Mouse (Mus musculus): ENCODE results near the gene Olfr211. TPM values are rescaled to one million over a fixed set of nuclear protein-coding genes. Genes with fewer than 3 reads are reported as not detected.
"Not testable (repeated sequence)": the region's sequence is repeated elsewhere in the genome, so short reads cannot be mapped to it uniquely, and the experiment has no call there.

Olfr211 gene
- polyA plus RNA-seq, 1 experiment from 2014 or later: not detected

GRCm38 (mm10) chr6:116493742-116494141, 4.9 kb downstream of the Olfr211 start:
- no peak for ATAC-seq (ENCODE audit: extremely low read depth, insufficient number of reproducible peaks, low FRiP score, low TSS enrichment)
- Histone ChIP-seq H3K4me1 (no peaks in the 10 kb centered on the region), H3K27ac (replicated peaks) (no peak overlapping the region), H3K9ac (no peak overlapping the region), H3K36me3 (no peaks in the 10 kb centered on the region), H3K27me3 (replicated peaks) (no peaks in the 10 kb centered on the region), H3K4me2 (no peak overlapping the region), H3K9me3 (no peaks in the 10 kb centered on the region), H3K4me3 (no peak overlapping the region)
- WGBS: 73% methylated on average over 5 of the region's 5 CpGs

GRCm38 (mm10) chr6:116495960-116496359, 7.1 kb downstream of the Olfr211 start:
- no peak overlapping the region for H3K4me2 ChIP-seq
- H3K9me3 ChIP-seq: no peaks in the 10 kb centered on the region
- H3K4me3 ChIP-seq: no peak overlapping the region
- no peaks in the 10 kb centered on the region for H3K4me1 ChIP-seq
- no peaks in the 10 kb centered on the region for H3K36me3 ChIP-seq
- 61% methylated on average over 1 of the region's 1 CpGs for WGBS
- no peaks in the 10 kb centered on the region for H3K27me3 ChIP-seq (replicated peaks)
- H3K27ac ChIP-seq (replicated peaks): no peak overlapping the region
- H3K9ac ChIP-seq: no peak overlapping the region
- no peak for ATAC-seq (ENCODE audit: extremely low read depth, insufficient number of reproducible peaks, low FRiP score, low TSS enrichment)

DNA sequence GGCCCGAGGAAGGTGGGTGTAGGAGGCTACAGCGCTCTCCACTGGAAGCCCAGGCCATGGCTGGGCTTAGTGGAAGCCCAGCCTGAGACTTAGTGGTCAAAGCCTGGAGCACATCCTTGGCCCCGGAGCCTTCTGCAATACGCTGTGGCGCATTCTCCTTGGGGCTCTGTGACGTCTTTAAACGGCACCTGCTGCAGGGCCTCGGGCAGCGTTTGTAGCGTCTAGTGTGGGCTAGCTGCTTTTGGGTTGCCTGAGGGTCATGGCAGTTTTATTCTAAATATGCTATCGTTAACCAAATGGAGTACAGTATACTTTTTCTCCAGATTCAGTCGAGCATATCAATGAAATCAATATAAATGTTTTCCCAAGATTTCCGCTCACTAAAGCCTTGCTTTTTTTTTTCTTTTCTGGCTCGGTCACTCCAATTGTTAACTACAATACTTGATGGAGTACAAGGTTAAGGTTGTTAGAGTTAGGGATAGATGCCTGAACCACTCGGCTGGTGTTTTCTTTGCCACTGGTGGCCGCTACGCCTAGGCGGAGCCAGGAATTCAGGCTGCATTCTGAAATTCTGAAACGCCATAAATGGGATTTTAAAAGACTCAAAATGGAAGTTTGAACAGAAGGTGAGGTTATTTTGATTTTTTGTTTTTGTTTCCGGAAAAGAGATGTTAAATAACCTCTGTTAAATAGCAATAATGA, 17.6 kb downstream of the Olfr211 start, which contains the start of gene Olfr212:
Olfr212 (plus strand) TSS at position 215 of the 702 bp plus-strand sequence.
- peaks cover 23% of the 10 kb centered on the region for H3K9me3 ChIP-seq
- not testable (repeated sequence) for H3K36me3 ChIP-seq; H3K27ac ChIP-seq (replicated peaks); H3K4me3 ChIP-seq; H3K4me1 ChIP-seq; ATAC-seq (ENCODE audit: extremely low read depth, insufficient number of reproducible peaks, low FRiP score, low TSS enrichment); H3K4me2 ChIP-seq; H3K27me3 ChIP-seq (replicated peaks); H3K9ac ChIP-seq
- WGBS: 85% methylated on average over 20 of the region's 20 CpGs

DNA sequence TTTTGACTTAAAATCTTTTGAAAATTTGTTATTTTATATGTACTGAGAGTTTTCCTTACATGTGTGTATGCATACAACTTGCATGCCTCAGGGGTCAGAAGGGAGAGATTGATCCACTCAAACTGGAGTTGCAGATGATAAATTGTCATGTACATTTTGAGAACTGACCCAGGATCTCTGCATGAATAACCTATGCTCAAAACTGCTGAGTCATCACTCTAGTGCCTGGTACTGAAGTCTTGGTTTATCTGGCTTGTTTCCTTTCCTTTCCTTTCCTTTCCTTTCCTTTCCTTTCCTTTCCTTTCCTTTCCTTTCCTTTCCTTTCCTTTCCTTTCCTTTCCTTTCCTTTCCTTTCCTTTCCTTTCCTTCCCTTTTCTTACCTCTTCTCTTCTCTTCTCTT, 25.9 kb downstream of the Olfr211 start:
- no peak overlapping the region for H3K9ac ChIP-seq
- H3K4me2 ChIP-seq: no peak overlapping the region
- H3K27me3 ChIP-seq (replicated peaks): no peaks in the 10 kb centered on the region
- no peak overlapping the region for H3K4me3 ChIP-seq
- H3K4me1 ChIP-seq: no peaks in the 10 kb centered on the region
- H3K36me3 ChIP-seq: no peaks in the 10 kb centered on the region
- ATAC-seq (ENCODE audit: extremely low read depth, insufficient number of reproducible peaks, low FRiP score, low TSS enrichment): no peak
- H3K27ac ChIP-seq (replicated peaks): no peak overlapping the region
- no peaks in the 10 kb centered on the region for H3K9me3 ChIP-seq

DNA sequence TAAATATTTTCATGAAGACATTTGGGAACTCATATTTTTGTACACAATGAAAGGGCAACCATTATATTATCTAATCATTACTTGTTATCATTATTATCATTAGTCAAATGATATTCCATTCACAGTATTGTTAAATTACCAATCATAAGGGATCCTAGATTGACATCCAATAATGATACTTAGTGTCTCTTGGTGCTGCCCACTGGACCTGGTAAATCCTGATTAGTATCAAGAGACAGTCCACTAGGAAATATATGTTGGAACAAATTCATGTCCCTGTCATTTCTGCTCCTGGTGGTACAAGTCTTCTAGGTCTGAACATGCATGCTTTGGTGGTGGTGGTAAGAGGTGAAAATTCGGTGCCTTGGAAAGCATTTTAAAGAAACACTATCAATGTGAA, 49.3 kb downstream of the Olfr211 start, which contains the start of gene Olfr213:
Olfr213 (plus strand) TSS at position 301 of the 400 bp plus-strand sequence.
- H3K9me3 ChIP-seq: no peaks in the 10 kb centered on the region
- no peak within 1 kb of the TSS for H3K4me3 ChIP-seq
- H3K27me3 ChIP-seq (replicated peaks): no peaks in the 10 kb centered on the region; the same call in 1 of the 2 replicates
- no peak within 1 kb of the TSS for H3K9ac ChIP-seq
- no peak for ATAC-seq (ENCODE audit: extremely low read depth, insufficient number of reproducible peaks, low FRiP score, low TSS enrichment)
- WGBS: 79% methylated on average over 1 of the region's 1 CpGs
- no peaks in the 10 kb centered on the region for H3K36me3 ChIP-seq
- H3K4me1 ChIP-seq: no peaks in the 10 kb centered on the region
- H3K27ac ChIP-seq (replicated peaks): no peak within 1 kb of the TSS
- H3K4me2 ChIP-seq: no peak within 1 kb of the TSS

DNA sequence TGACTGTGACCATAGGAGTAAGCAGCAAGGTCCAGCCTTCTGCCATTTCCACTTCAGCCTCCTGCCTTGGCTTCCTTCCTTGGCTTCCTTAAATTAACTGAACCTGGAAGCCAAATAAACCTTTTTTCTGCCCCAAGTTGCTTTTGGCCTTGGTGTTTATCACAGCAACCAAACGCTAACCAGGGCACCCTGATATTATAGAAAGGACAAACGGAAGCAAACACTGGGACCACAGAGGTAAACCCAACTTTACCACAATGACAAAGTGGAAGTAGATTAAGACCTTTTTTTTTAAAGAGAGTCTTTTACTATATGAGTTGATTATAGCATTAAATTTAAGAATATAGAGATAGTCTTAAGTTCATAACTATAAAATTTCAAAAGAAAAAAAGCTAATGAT, 53.6 kb downstream of the Olfr211 start:
- ATAC-seq (ENCODE audit: extremely low read depth, insufficient number of reproducible peaks, low FRiP score, low TSS enrichment): no peak
- WGBS: 80% methylated on average over 2 of the region's 2 CpGs
- H3K27me3 ChIP-seq (replicated peaks): no peaks in the 10 kb centered on the region; the same call in 1 of the 2 replicates
- H3K27ac ChIP-seq (replicated peaks): no peak overlapping the region
- H3K4me2 ChIP-seq: no peak overlapping the region
- no peaks in the 10 kb centered on the region for H3K4me1 ChIP-seq
- no peak overlapping the region for H3K4me3 ChIP-seq
- no peaks in the 10 kb centered on the region for H3K9me3 ChIP-seq
- no peak overlapping the region for H3K9ac ChIP-seq
- H3K36me3 ChIP-seq: no peaks in the 10 kb centered on the region

Other genes with a start within 250 kb of the Olfr211 start
- gene Zfand4, start 224.9 kb upstream of the Olfr211 start, polyA plus RNA-seq (2015; fragmentation: Nextera tagmentation; extraction: Ambion mirVana): 2.8 and 3.2 TPM in 2 replicates
- 22.6 and 25.0 TPM in 2 replicates for gene March8, start 151.1 kb upstream of the Olfr211 start, polyA plus RNA-seq (2015; fragmentation: Nextera tagmentation; extraction: Ambion mirVana)
- 2.6 and 2.9 TPM in 2 replicates for gene Alox5, start 27.9 kb upstream of the Olfr211 start, polyA plus RNA-seq (2015; fragmentation: Nextera tagmentation; extraction: Ambion mirVana)
- not detected in 2 replicates for gene Olfr212, start 17.4 kb downstream of the Olfr211 start, polyA plus RNA-seq (2015; fragmentation: Nextera tagmentation; extraction: Ambion mirVana)
- gene Olfr213, start 49.4 kb downstream of the Olfr211 start, polyA plus RNA-seq (2015; fragmentation: Nextera tagmentation; extraction: Ambion mirVana): not detected in 2 replicates
- 0.51 and 0.61 TPM in 2 replicates for gene Gm5580, start 62.0 kb downstream of the Olfr211 start, polyA plus RNA-seq (2015; fragmentation: Nextera tagmentation; extraction: Ambion mirVana)
- not detected in 2 replicates for gene Olfr214, start 65.1 kb downstream of the Olfr211 start, polyA plus RNA-seq (2015; fragmentation: Nextera tagmentation; extraction: Ambion mirVana)
- gene Olfr215, start 95.1 kb downstream of the Olfr211 start, polyA plus RNA-seq (2015; fragmentation: Nextera tagmentation; extraction: Ambion mirVana): not detected in 2 replicates
- gene Zfp422, start 139.9 kb downstream of the Olfr211 start, polyA plus RNA-seq (2015; fragmentation: Nextera tagmentation; extraction: Ambion mirVana): 82.4 and 83.3 TPM in 2 replicates
- gene Depp1, start 161.5 kb downstream of the Olfr211 start, polyA plus RNA-seq (2015; fragmentation: Nextera tagmentation; extraction: Ambion mirVana): 16.1 and 17.5 TPM in 2 replicates
- 5.5 and 6.4 TPM in 2 replicates for gene Rassf4, start 184.9 kb downstream of the Olfr211 start, polyA plus RNA-seq (2015; fragmentation: Nextera tagmentation; extraction: Ambion mirVana)
- gene Tmem72, start 227.8 kb downstream of the Olfr211 start, polyA plus RNA-seq (2015; fragmentation: Nextera tagmentation; extraction: Ambion mirVana): 0.04 and 0.08 TPM in 2 replicates